Mouse (Mus musculus) erythroblast, embryonic 14.5 days (primary cell): ENCODE results near the gene Fer. TPM values are rescaled to one million over a fixed set of nuclear protein-coding genes. Genes with fewer than 3 reads are reported as not detected.

ENCODE experiments used
- H3K27me3 ChIP-seq: 2 replicates; pipeline ENCODE4 v1.6.1; 2012; ENCODE audit warnings: inconsistent platforms; ENCODE audit not compliant: control insufficient read depth
- H3K36me3 ChIP-seq: 2 replicates; pipeline ENCODE4 v1.6.1; 2012; ENCODE audit warnings: mild to moderate bottlenecking, inconsistent platforms; ENCODE audit not compliant: control insufficient read depth
- H3K4me1 ChIP-seq: 2 replicates; pipeline ENCODE4 v1.6.1; 2012; ENCODE audit warnings: inconsistent platforms; ENCODE audit not compliant: control insufficient read depth
- H3K4me3 ChIP-seq: replicated peaks from 2 replicates; pipeline ENCODE3; 2012; ENCODE audit warnings: moderate library complexity, mild to moderate bottlenecking, inconsistent platforms
- H3K9me3 ChIP-seq: 2 replicates; pipeline ENCODE4 v1.6.1; 2012; ENCODE audit warnings: low read length, inconsistent platforms, mixed read lengths; ENCODE audit not compliant: control insufficient read depth
- GATA1 ChIP-seq: IDR thresholded peaks from 2 replicates; pipeline ENCODE4 v1.6.1; 2012; ENCODE audit warnings: low read length, inconsistent platforms, mixed read lengths
- TAL1 ChIP-seq: IDR thresholded peaks from 3 replicates; pipeline ENCODE4 v1.6.1; 2012; ENCODE audit warnings: low read length, inconsistent platforms, mixed read lengths
- polyA plus RNA-seq: library from polyadenylated mRNA; stranded (reverse); fragments of >175 nt; gene quantifications from 2 replicates; pipeline ENCODE4 v1.2.3, GENCODE M21; 2012

The Fer gene
- polyA plus RNA-seq, 1 experiment, result 0.16 TPM

- H3K36me3 ChIP-seq, result peaks cover 3% of the 10 kb centered on the region; the same call in 1 of the 2 replicates
- no peaks in the 10 kb centered on the region for H3K9me3 ChIP-seq
- peaks cover 6% of the 10 kb centered on the region for H3K4me1 ChIP-seq
- no peak overlapping the region for H3K4me3 ChIP-seq
- no peak for TF ChIP-seq GATA1
- TF ChIP-seq TAL1, result no peak
- no peaks in the 10 kb centered on the region for H3K27me3 ChIP-seq
These were observed 34.2 kb downstream of the Fer start for GRCm38 (mm10) chr17:63897050-63897449.

DNA sequence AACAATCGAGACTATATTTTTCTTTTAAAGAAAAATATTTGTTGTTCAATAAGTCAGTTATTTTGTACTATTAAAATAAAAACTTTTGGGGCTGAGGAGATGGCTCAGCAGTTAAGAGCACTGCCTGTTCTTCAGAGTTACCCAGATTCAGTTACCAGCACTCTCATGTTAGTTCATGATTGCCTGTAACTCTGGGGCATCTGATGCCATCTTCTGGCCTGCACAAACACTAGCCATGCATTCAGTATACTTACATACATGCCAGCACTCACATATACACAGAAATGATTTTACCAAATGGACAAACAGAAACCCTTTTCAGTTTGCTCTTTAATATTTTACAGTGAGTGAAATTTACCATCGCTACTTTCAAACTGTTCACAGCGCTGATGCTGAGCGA is 46.4 kb downstream of the Fer start:
- no peaks in the 10 kb centered on the region for H3K4me1 ChIP-seq
- no peaks in the 10 kb centered on the region for H3K9me3 ChIP-seq
- H3K4me3 ChIP-seq, result no peak overlapping the region
- peaks cover 3% of the 10 kb centered on the region for H3K36me3 ChIP-seq
- TF ChIP-seq TAL1 (no peak), GATA1 (no peak)
- H3K27me3 ChIP-seq, result no peaks in the 10 kb centered on the region

DNA sequence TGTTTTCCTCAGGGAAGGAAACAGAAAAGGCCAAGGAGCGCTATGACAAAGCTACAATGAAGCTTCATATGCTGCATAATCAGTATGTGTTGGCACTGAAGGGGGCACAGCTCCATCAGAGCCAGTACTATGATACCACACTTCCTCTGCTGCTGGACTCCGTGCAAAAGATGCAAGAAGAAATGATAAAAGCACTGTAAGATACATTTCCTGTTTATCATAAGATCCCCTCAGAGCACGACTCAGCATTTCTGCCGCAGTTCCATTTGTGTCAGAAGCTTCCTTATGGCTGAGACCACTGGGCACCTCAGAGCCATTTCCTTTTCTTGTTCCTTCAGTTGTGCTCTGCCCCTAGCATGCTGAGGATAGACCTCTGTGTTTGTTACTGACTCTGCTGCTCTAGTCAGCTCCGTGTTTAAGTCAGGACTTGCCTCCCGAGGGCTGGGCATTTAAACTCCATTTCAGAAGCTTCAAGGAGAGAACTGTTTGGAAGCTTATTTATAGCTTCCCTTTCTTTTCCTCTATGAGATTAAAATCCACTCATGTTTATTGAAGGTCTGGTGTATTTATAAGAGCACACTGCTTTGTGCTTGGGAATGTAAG is 58.8 kb downstream of the Fer start:
- TF ChIP-seq GATA1 (no peak), TAL1 (no peak)
- no peaks in the 10 kb centered on the region for H3K27me3 ChIP-seq
- no peaks in the 10 kb centered on the region for H3K9me3 ChIP-seq
- no peaks in the 10 kb centered on the region; the same call in none of the 2 replicates for H3K4me1 ChIP-seq
- H3K4me3 ChIP-seq, result no peak overlapping the region
- peaks cover 2% of the 10 kb centered on the region for H3K36me3 ChIP-seq

DNA sequence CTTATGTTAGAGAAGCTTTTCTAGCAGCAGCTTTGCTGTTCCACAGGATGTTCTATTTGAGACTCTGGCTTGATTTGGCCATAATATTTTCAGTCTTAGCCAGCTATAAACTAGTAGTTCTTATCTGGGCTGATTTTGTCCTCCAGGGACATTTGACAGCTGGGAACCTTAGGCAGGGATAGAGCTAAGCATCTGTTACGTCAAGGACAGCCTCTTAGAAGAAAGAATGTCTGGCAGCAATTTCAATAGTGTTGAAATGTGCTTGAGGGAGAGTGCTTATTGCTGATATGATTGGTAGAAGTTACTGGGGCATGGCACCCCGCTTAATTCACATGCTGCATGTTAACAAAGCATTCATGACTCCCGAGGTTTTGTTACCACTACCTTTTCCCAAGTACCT is 62.7 kb downstream of the Fer start:
- TF ChIP-seq GATA1 (no peak), TAL1 (no peak)

GRCm38 (mm10) chr17:63930634-63931033 is 67.8 kb downstream of the Fer start:
- no peak for TF ChIP-seq GATA1
- TF ChIP-seq TAL1, result no peak
- Histone ChIP-seq H3K4me1 (no peaks in the 10 kb centered on the region), H3K4me3 (no peak overlapping the region), H3K27me3 (no peaks in the 10 kb centered on the region), H3K36me3 (peaks cover 5% of the 10 kb centered on the region), H3K9me3 (no peaks in the 10 kb centered on the region)

More for the DNA sequence above, 62.7 kb downstream of the Fer start:
- H3K27me3 ChIP-seq, result no peaks in the 10 kb centered on the region
- H3K4me1 ChIP-seq, result no peaks in the 10 kb centered on the region; the same call in none of the 2 replicates
- H3K4me3 ChIP-seq, result no peak overlapping the region
- no peaks in the 10 kb centered on the region for H3K9me3 ChIP-seq
- peaks cover 2% of the 10 kb centered on the region for H3K36me3 ChIP-seq

- Histone ChIP-seq H3K4me1 (no peaks in the 10 kb centered on the region), H3K36me3 (peaks cover 8% of the 10 kb centered on the region), H3K4me3 (no peak overlapping the region), H3K27me3 (no peaks in the 10 kb centered on the region), H3K9me3 (no peaks in the 10 kb centered on the region)
- TF ChIP-seq TAL1 (no peak), GATA1 (no peak)
These were observed 68.7 kb downstream of the Fer start for GRCm38 (mm10) chr17:63931556-63931955.

DNA sequence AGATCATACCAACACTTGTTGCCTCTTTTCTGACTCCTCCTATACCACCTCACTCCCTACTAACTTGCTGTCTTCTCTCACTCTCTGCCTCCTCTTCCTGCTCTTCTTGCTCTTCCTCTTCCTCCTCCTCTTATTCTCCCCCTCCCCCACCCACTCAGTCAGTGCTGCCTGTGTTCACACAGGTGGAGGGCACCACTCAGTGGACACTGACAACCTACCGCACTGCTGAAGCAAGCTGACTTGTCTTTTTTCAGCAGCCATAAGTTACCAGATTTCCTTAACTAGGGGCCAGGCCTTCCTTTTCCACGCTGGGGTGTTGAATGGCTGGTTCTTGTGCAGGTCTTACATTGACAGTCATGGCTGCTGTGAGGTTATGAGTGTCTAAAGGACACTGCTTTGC is 72.5 kb downstream of the Fer start:
- Histone ChIP-seq H3K27me3 (no peaks in the 10 kb centered on the region), H3K36me3 (peaks cover 8% of the 10 kb centered on the region), H3K4me1 (no peaks in the 10 kb centered on the region), H3K4me3 (no peak overlapping the region), H3K9me3 (no peaks in the 10 kb centered on the region)
- TF ChIP-seq TAL1, result no peak
- no peak for TF ChIP-seq GATA1

DNA sequence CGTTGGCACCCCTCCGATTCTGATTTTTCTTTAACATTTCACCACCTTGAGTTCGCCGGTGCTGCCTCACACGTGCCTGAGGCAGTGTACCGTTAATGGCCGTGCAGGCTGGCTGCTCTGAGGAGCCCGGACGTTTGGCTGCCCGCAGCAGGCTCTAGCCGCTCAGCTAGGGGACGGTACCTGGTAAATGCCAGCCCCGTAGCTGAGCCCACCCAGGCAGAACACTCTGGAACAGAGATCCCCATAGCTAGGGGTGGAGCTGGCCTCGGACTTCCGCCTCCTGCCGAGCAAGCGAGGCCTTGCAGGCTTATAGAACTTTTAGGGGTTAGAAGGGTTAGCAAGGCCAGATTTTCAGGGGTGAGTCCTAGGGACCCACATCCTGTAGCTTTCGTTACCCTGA is 75.0 kb downstream of the Fer start:
- Histone ChIP-seq H3K4me1 (no peaks in the 10 kb centered on the region), H3K4me3 (no peak overlapping the region), H3K36me3 (peaks cover 8% of the 10 kb centered on the region), H3K27me3 (no peaks in the 10 kb centered on the region), H3K9me3 (no peaks in the 10 kb centered on the region)
- TF ChIP-seq GATA1, result no peak
- no peak for TF ChIP-seq TAL1

GRCm38 (mm10) chr17:63946772-63947171 is 83.9 kb downstream of the Fer start:
- no peak for TF ChIP-seq TAL1
- TF ChIP-seq GATA1, result no peak
- no peaks in the 10 kb centered on the region for H3K9me3 ChIP-seq

DNA sequence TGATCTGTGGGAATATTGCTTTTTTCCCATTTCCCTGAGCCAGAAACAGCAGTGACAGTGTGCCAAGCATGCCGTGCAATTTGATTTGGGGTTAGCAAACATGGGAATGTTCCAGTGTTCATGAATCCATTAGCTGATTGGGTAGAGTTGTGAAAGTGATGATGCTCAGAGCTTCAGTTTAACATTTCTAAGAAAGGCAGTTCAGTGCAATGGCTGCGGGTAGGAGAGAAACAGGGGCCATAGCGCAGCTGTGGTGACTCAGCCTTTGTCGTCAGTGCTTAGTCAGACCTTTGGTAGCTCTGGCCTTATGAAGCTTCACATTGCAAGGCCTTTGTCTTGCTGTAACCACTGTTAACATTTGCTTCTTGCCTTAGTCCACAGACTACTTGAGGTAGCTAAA is 85.9 kb downstream of the Fer start:
- no peak overlapping the region for H3K4me3 ChIP-seq
- peaks cover 4% of the 10 kb centered on the region for H3K36me3 ChIP-seq
- peaks cover 1% of the 10 kb centered on the region; the same call in 1 of the 2 replicates for H3K4me1 ChIP-seq
- TF ChIP-seq GATA1, result no peak
- TF ChIP-seq TAL1, result no peak
- no peaks in the 10 kb centered on the region for H3K9me3 ChIP-seq
- H3K27me3 ChIP-seq, result no peaks in the 10 kb centered on the region

More at GRCm38 (mm10) chr17:63946772-63947171, 83.9 kb downstream of the Fer start:
- Histone ChIP-seq H3K36me3 (peaks cover 2% of the 10 kb centered on the region), H3K4me1 (no peaks in the 10 kb centered on the region; the same call in 1 of the 2 replicates), H3K27me3 (no peaks in the 10 kb centered on the region), H3K4me3 (no peak overlapping the region)
